Mouse (Mus musculus) heart, postnatal 14 days (tissue): ENCODE data around the gene Atp6v1g2. TPM values are rescaled to one million over a fixed set of nuclear protein-coding genes. Genes with fewer than 3 reads are reported as not detected.

Experiments
- DNase-seq, 2 experiments: peaks; one replicate each; pipeline ENCODE4 v3.0.0; 2021 to 2022
- intact Hi-C: fragments of 180-260 bp; cut with DNase I; formaldehyde crosslinking; loops from one replicate; pipeline ENCODE4 v1.15.1; 2025
- microRNA-seq, 2 experiments: library from miRNA; unstranded; fragments of <30 nt; microRNA quantifications; one replicate each; pipeline ENCODE4 v1.2.0; 2021 to 2022
- total RNA-seq, 2 experiments: library from RNA; stranded (reverse); gene quantifications; 2 replicates each; pipeline ENCODE4 v1.2.3; 2021

The Atp6v1g2 gene
- total RNA-seq, 2 experiments from 2014 or later = 4.1 to 4.4 TPM

DNA sequence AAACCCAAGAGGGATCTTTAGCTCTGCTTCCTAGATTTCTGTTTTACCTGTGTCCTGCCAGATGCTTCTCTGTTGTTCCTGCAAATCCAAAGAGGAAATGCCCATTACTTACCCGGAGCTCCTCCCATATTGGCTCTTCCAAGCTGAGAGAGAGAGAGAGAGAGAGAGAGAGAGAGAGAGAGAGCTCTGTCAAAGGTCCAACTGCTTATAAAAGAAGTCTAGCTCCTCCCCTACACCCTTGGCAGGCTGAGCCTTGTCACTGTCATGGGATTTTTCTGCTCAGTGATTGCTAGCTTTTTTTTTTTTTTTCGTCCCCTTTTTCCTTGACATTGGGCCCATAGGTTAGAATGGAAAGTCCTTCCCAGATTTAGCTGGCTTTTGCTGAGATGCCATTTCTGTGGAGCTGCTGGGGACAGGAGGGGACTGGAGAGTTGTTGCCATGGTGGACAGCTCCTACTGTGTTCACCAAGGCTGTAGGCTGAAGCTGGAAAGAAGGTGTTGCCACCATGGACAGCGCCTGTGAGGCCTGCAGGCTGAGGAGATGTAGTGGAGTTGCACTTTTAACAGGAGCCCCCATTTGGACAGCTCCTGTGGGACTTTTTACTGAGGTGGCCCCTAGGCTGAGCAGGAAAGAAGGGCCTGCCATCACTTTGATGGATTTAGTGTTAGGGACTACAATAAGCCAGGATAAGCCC, 36.3 kb downstream of the Atp6v1g2 start:
- peak; percentile 43 to 69 for DNase-seq
- intact Hi-C loops = no loop called here

DNA sequence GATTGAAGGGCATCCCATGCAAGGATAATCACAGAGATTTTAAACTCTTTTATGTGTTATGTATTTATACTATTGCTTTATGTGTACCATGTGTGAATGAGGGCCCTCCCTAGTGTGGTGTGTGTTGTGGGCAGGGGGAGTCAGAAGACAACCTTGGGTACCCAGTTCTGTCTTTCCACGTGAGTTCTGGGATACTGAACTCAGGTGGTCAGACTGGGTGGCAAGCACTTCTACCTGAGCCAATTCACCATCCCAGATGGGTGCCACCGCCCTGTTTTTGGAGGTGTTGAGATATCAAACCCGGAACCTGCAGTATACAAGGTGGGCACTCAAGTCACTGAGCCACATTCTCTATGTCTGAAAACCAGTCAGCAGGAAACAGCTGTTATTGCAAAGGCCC, 38.8 kb downstream of the Atp6v1g2 start:
- DNase-seq = no peak
- intact Hi-C loops = no loop called here

DNA sequence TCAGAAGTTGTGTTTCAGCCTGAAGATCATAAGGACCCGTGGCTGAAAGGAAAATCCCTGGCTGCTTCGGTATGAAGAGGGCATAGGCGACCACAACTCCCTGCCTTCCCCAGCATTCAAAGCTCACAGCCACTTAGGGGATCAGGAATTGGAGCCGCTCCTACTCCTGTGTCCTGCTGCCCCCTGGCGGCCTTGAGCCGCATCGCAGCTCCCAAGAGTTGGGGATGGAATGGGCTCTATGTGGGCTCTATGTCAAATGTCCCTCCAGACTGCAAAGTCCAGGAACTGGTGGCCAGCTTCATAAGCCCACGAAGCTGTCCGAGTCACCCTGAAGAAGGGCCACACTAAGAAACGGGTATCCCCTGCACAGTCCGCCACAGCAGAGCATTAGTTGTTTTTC, 41.3 kb downstream of the Atp6v1g2 start:
- intact Hi-C loops = loop anchor here (1.0 kb wide), 1 partner anchor 16 kb away; no protein-coding TSS in a partner anchor
- peak; percentile 89 to 94 for DNase-seq

DNA sequence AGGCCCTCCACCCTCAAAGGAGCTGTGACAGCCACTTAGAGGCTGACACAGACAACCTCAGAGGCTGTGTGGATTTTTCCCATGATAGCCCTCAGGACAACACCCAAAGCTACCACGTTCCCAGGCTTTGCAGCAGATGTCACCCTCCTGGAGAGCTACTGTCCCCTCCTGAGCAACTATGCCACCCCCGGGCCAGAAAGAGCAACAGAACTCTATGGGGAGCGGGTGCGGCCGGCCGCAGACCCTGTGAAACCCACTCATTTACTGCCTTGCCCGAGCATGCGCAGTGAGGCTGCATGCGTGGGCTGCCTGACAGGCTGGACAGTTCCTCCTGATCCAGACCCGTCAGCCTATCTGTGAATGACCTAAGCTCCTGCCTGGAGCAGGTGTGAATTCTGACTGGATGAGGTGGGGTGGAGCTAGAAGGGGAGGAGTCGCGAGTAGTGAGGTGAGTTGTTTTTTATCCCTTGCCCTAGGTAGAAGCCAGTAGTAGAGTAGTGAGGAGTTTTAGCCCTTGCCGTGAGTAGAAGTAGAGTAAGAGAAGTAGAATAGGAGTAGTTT, 42.9 kb downstream of the Atp6v1g2 start:
- intact Hi-C loops = no loop called here
- no peak for DNase-seq

DNA sequence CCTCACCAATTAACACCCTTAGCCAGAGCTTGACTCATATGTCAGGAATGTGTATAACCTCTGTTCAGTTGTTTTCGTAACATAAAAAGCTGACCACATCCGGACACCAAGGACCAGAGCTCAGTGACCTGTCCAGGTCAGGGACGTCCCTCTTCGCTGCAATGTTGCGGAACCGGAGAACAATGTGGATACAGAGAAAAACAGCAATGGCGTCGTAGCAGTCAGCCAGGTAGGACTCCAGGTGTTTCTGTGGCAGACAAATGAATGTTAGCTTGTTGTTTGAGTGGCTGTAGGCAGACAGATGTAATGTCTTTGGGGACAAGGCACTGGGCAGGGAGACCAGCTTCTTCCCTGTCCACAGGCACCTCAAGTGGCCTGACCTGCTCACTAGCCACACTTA, 44.6 kb downstream of the Atp6v1g2 start:
- intact Hi-C loops = no loop called here
- DNase-seq = no peak

DNA sequence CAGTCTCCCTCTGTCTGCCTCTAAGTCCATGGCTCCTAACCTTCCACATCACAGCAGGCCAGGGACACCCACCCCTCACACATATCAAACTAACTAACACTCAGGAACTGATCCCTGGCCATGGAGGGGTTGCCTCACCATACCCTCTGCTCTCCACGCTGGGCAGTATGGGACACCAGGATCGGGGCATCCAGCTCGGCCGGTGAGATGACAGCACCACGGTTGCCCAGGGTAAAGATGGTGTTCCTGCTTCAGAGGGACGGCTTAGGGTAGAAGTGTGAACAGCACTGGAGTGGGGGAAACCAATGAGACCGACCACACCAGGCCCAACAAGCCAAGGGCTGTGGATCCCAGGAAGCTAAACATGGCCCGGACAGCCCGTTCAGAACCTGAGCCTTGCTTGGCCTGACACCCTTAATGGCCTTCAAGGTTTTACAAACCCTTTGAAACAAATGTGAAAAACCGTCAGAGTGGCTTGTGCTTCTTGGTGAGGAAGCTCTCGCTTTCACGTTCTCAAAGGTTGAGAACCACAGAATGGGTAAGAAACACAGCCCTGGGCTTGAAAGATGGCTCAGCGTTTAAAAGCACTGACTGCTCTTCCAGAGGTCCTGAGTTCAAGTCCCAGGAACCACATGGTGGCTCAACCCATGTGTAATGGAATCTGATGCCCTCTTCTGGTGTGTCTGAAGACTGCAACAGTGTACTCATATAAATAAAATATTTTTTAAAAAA, 45.7 kb downstream of the Atp6v1g2 start:
- intact Hi-C loops = no loop called here
- no peak for DNase-seq

DNA sequence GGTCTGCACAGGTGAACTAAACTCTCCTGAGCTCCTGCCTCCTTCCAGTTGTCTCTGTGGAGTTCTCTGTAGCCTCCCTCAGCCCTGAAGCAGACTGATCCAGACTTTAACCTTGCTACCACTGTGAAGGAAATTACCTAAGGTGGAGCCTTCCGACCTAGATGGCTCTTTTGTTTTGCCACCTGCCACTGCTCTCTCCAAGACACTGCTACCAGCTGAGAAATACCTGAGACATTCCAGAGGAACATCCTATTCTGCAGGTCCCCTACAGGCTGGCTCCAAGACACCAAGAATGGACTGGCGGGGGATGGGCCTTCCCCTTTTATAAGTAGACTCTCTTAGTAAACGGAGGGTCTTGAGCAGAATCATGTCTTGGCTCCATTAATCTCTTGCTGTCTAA, 46.8 kb downstream of the Atp6v1g2 start:
- no peak for DNase-seq
- intact Hi-C loops = no loop called here

DNA sequence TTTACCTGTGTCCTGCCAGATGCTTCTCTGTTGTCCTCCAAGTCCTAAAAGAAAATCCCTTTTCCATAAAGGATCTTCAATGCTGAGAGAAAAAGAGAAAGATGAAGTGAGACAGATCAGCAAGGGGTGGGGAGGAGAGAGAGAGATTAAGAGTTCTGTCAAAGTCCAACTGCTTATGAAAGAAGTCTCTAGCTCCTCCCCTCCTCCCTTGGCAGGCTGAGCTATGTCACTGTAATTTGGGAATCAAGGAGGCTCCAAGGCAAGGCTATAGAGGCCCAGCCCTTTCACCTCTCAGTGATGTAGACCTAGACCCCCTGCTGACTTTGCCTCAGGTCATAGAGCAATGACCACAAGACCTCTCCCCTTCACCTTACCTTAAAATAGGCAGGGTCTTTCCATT, 52.0 kb downstream of the Atp6v1g2 start:
- intact Hi-C loops = no loop called here
- DNase-seq = no peak

Small RNA genes lying within 50 kb of the gene (microRNA-seq; reads per million reads assigned to microRNA genes)
- 0 reads per million in 2 experiments for gene Mir6973a
- gene Mir6974 = 0 to 0.24 reads per million in 2 experiments
- 0.54 to 1.4 reads per million in 2 experiments for gene Mir6975
- gene Mir8094 = 0 reads per million in 2 experiments

Other genes starting within 250 kb of the Atp6v1g2 start
- gene Vars, start 232.7 kb upstream of the Atp6v1g2 start, total RNA-seq = 10 to 100 TPM; 24.5 to 26.0 TPM
- 1 to 10 TPM; 5.3 to 5.9 TPM for gene Vwa7, start 217.1 kb upstream of the Atp6v1g2 start, total RNA-seq
- gene Sapcd1, start 205.6 kb upstream of the Atp6v1g2 start, total RNA-seq = under 1 TPM; 0.34 to 0.48 TPM
- 1 to 10 TPM; 1.6 to 2.0 TPM for gene Msh5, start 186.9 kb upstream of the Atp6v1g2 start, total RNA-seq
- gene Clic1, start 183.7 kb upstream of the Atp6v1g2 start, total RNA-seq = 10 to 100 TPM; 61.6 to 72.9 TPM
- gene Ddah2, start 174.6 kb upstream of the Atp6v1g2 start, total RNA-seq = 10 to 100 TPM; 49.3 to 50.0 TPM
- not detected for gene Ly6g6c, start 168.3 kb upstream of the Atp6v1g2 start, total RNA-seq
- gene Mpig6b, start 167.5 kb upstream of the Atp6v1g2 start, total RNA-seq = under 1 TPM; 0.61 to 0.74 TPM
- gene Ly6g6e, start 156.8 kb upstream of the Atp6v1g2 start, total RNA-seq = not detected
- 1 to 10 TPM in 1 of 2 experiments, under 1 TPM in 1; 0.67 to 3.3 TPM for gene Ly6g6d, start 155.6 kb upstream of the Atp6v1g2 start, total RNA-seq
- gene Ly6g6f, start 148.1 kb upstream of the Atp6v1g2 start, total RNA-seq = not detected
- gene Abhd16a, start 144.4 kb upstream of the Atp6v1g2 start, total RNA-seq = 10 to 100 TPM; 53.7 to 56.7 TPM
- gene Ly6g5c, start 125.4 kb upstream of the Atp6v1g2 start, total RNA-seq = not detected
- gene Ly6g5b, start 118.2 kb upstream of the Atp6v1g2 start, total RNA-seq = under 1 TPM in 1 of 2 experiments, not detected in 1; 0.41 TPM
- 1 to 10 TPM; 7.0 to 7.7 TPM for gene Gpank1, start 112.2 kb upstream of the Atp6v1g2 start, total RNA-seq
- gene Csnk2b, start 111.6 kb upstream of the Atp6v1g2 start, total RNA-seq = 100 to 1,000 TPM; 172 to 176 TPM
- gene D17H6S53E, start 107.3 kb upstream of the Atp6v1g2 start, total RNA-seq = 10 to 100 TPM; 28.0 to 29.6 TPM
- gene Apom, start 101.6 kb upstream of the Atp6v1g2 start, total RNA-seq = not detected
- 100 to 1,000 TPM; 237 to 245 TPM for gene Bag6, start 98.5 kb upstream of the Atp6v1g2 start, total RNA-seq
- gene Prrc2a, start 68.8 kb upstream of the Atp6v1g2 start, total RNA-seq = 100 to 1,000 TPM; 148 to 174 TPM
- gene Aif1, start 57.6 kb upstream of the Atp6v1g2 start, total RNA-seq = 1 to 10 TPM; 1.4 to 2.8 TPM
- gene Lst1, start 45.2 kb upstream of the Atp6v1g2 start, total RNA-seq = 1 to 10 TPM; 3.8 to 4.0 TPM
- 1 to 10 TPM; 1.2 to 3.8 TPM for gene Ltb, start 39.2 kb upstream of the Atp6v1g2 start, total RNA-seq
- under 1 TPM; 0.29 to 0.39 TPM for gene Tnf, start 31.7 kb upstream of the Atp6v1g2 start, total RNA-seq
- under 1 TPM in 1 of 2 experiments, not detected in 1; 0.20 TPM for gene Lta, start 28.3 kb upstream of the Atp6v1g2 start, total RNA-seq
- under 1 TPM in 1 of 2 experiments, not detected in 1; 0.71 TPM for gene Gm16181, start 12.8 kb upstream of the Atp6v1g2 start, total RNA-seq
- gene Nfkbil1, start 2.1 kb downstream of the Atp6v1g2 start, total RNA-seq = 10 to 100 TPM in 1 of 2 experiments, 1 to 10 TPM in 1; 8.4 to 10.4 TPM
- gene Ddx39b, start 8.1 kb downstream of the Atp6v1g2 start, total RNA-seq = 100 to 1,000 TPM; 107 to 118 TPM
- gene H2-D1, start 29.1 kb downstream of the Atp6v1g2 start, total RNA-seq = 10 to 100 TPM; 77.3 to 77.5 TPM
- gene H2-Q1, start 86.7 kb downstream of the Atp6v1g2 start, total RNA-seq = 1 to 10 TPM in 1 of 2 experiments, under 1 TPM in 1; 0.57 to 1.2 TPM
- gene H2-Q2, start 108.6 kb downstream of the Atp6v1g2 start, total RNA-seq = 1 to 10 TPM; 1.1 to 3.7 TPM
- 1 to 10 TPM; 9.2 to 9.8 TPM for gene H2-Q4, start 146.0 kb downstream of the Atp6v1g2 start, total RNA-seq
- under 1 TPM; 0.31 to 0.80 TPM for gene H2-Q6, start 191.2 kb downstream of the Atp6v1g2 start, total RNA-seq
- 1 to 10 TPM; 1.3 to 1.9 TPM for gene H2-Q7, start 205.5 kb downstream of the Atp6v1g2 start, total RNA-seq
- under 1 TPM; 0.12 to 0.20 TPM for gene H2-Q10, start 236.4 kb downstream of the Atp6v1g2 start, total RNA-seq